Mouse (Mus musculus): ENCODE data around the gene Aldh16a1.

Gene Aldh16a1

GRCm38 (mm10) chr7:45091001-45091990 lies 63.1 kb downstream of the Aldh16a1 start:
- DNase-seq (ENCODE audit: low read depth, low spot score), result no peak
